Mouse (Mus musculus): ENCODE results near the gene Uchl4. TPM values are rescaled to one million over a fixed set of nuclear protein-coding genes. Genes with fewer than 3 reads are reported as not detected.

Gene Uchl4
- polyA plus RNA-seq, 1 experiment from 2014 or later, result 2.9 TPM

DNA sequence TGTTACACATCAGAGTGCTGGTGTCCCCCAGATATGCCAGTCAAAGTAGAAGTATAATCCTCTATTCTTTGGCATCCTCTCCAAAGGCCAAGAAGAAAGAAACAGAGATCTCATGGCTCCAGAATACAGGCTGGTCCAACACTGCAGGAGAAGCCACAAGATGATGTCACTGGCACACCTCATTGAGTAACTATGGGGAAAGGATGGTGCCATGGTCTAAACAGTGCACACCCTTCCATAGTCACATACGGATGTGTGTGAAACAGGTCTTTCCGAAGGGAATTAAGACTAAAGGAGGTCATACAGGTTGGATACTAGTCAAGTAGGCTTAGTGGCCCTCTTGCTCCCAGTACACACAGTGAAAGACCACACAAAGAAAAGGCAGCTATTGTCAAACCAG, 18.4 kb upstream of the Uchl4 start:
- no peaks in the 10 kb centered on the region for H3K9me3 ChIP-seq
- H3K4me2 ChIP-seq (replicated peaks), result no peak overlapping the region
- 96% methylated on average over 2 of the region's 2 CpGs for WGBS
- peaks cover 6% of the 10 kb centered on the region; the same call in 1 of the 2 replicates for H3K36me3 ChIP-seq
- H3K27me3 ChIP-seq (replicated peaks), result no peaks in the 10 kb centered on the region
- no peak for ATAC-seq (ENCODE audit: low FRiP score, low read depth)
- no peak overlapping the region for H3K9ac ChIP-seq
- H3K4me3 ChIP-seq, result no peak overlapping the region
- H3K4me1 ChIP-seq, result peaks cover 3% of the 10 kb centered on the region; the same call in 1 of the 2 replicates
- no peak overlapping the region for H3K27ac ChIP-seq

DNA sequence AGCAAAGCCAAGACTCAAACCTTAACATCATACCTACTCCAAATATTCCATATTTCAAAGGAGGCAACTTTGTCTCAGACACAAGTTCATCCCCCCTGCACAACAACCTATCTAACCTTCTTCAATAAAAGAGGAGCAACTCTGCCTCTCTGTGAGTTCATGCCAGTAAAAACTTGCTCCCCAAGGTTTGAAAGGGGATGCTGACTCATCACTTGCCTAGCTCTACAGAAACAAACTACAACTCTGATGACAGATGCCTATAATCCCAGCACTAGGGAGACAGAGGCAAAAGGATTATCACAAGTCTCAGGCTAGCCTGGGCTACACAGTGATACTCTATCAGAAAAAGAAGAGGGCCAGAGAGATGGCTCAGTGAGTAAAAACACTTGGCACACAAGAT, 17.1 kb upstream of the Uchl4 start:
- H3K9ac ChIP-seq, result no peak overlapping the region
- H3K36me3 ChIP-seq, result no peaks in the 10 kb centered on the region
- H3K9me3 ChIP-seq, result no peaks in the 10 kb centered on the region
- no peak overlapping the region for H3K4me3 ChIP-seq
- no peak for ATAC-seq (ENCODE audit: low FRiP score, low read depth)
- H3K27ac ChIP-seq, result no peak overlapping the region
- no peaks in the 10 kb centered on the region for H3K27me3 ChIP-seq (replicated peaks)
- H3K4me1 ChIP-seq, result peaks cover 3% of the 10 kb centered on the region; the same call in 1 of the 2 replicates
- no peak overlapping the region for H3K4me2 ChIP-seq (replicated peaks)

DNA sequence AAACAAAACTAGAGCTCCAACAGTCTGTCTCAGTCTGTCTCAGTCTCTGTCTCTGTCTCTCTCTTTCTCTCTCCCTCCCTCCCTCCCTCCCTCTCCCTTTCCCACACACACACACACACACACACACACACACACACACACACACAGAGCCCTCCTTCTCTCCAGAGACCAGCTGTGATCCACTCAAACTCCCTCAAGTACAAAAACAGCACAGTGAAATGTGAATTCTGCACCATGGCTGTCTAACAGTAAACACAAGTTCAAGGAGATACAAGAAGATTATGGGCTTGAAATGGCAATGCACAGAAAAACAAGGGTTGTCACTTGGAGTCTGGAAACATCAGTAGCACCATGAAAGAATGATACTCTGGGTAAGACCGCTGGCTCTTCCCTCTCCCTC, 15.7 kb upstream of the Uchl4 start:
- Histone ChIP-seq H3K4me2 (replicated peaks) (no peak overlapping the region), H3K4me1 (peaks cover 3% of the 10 kb centered on the region; the same call in 1 of the 2 replicates), H3K36me3 (no peaks in the 10 kb centered on the region), H3K27me3 (replicated peaks) (no peaks in the 10 kb centered on the region), H3K4me3 (no peak overlapping the region), H3K9ac (no peak overlapping the region), H3K27ac (no peak overlapping the region), H3K9me3 (no peaks in the 10 kb centered on the region)
- no peak for ATAC-seq (ENCODE audit: low FRiP score, low read depth)
- 83% methylated on average over 1 of the region's 1 CpGs for WGBS

DNA sequence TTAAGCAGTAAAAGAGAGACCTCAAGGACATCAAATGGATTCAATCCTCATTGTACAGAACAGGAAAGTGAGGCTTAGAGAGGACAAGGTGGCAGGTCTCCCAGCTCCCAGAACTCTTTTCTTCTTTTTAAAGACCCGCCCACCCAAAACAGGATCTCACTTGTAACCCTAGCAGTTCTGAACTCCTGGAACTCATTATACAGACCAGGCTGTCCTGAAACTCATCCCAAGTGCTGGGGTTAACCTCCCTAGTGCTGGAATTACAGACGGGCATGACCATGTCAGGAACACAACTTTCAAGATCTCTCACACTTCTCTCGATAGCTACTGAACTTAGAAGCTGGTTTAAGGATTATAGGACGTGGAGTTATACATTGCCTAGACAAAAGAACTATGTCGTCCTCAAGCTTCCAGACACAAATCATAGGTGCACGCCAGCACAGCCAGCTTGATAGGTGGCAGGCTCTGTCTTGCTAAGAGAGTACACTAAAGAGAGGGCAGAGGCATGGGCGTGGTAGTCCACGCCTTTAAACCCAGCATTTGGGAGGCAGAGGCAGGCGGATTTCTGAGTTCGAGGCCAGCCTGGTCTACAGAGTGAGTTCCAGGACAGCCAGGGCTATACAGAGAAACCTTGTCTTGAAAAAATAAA, 15.1 kb upstream of the Uchl4 start:
- no peak overlapping the region for H3K4me2 ChIP-seq (replicated peaks)
- no peak overlapping the region for H3K27ac ChIP-seq
- no peaks in the 10 kb centered on the region for H3K9me3 ChIP-seq
- no peaks in the 10 kb centered on the region for H3K27me3 ChIP-seq (replicated peaks)
- WGBS, result 87% methylated on average over 10 of the region's 10 CpGs
- ATAC-seq (ENCODE audit: low FRiP score, low read depth), result no peak
- no peak overlapping the region for H3K4me3 ChIP-seq
- peaks cover 3% of the 10 kb centered on the region; the same call in 1 of the 2 replicates for H3K4me1 ChIP-seq
- H3K36me3 ChIP-seq, result no peaks in the 10 kb centered on the region
- H3K9ac ChIP-seq, result no peak overlapping the region

DNA sequence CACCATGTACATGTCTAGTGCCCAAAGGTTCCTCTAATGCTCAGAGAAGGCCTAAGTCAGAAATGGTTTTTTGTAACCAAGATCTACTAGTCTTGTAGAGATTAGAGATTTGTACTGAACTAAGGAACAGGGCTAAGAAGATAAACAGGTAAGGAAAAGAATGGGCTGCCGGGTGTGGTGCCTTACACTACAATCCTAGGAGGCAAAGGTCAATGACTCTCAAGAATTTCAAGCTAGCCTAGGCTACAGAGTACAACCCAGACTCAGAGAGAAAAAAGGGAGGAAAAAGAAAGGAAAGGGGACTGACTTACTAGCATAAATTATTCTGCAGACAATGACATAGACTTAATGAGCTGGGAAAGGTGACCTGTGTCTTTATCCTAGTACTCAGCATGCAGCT, 14.4 kb upstream of the Uchl4 start:
- Histone ChIP-seq H3K27ac (no peak overlapping the region), H3K27me3 (replicated peaks) (no peaks in the 10 kb centered on the region), H3K4me3 (no peak overlapping the region), H3K4me2 (replicated peaks) (no peak overlapping the region), H3K4me1 (peaks cover 3% of the 10 kb centered on the region; the same call in 1 of the 2 replicates), H3K9me3 (no peaks in the 10 kb centered on the region), H3K9ac (no peak overlapping the region), H3K36me3 (no peaks in the 10 kb centered on the region)
- no peak for ATAC-seq (ENCODE audit: low FRiP score, low read depth)
- 25% methylated on average over 1 of the region's 1 CpGs for WGBS

DNA sequence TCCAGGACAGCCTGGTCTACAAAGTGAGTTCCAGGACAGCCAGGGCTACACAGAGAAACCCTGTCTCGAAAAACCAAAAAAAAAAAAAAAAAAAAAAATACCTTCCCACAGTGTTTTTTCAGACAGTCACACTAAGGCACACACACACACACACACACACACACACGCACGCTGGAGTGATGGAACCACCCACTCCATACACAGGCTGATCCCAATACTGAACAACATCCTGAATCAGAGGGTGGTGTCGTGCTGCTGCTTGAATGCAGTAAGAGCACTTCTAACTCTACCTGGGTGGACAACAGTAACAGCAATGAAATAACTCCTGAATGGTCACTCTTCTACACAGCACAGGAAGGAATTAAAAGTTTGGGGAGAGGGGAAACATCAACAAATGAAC, 13.5 kb upstream of the Uchl4 start:
- H3K27ac ChIP-seq, result no peak overlapping the region

DNA sequence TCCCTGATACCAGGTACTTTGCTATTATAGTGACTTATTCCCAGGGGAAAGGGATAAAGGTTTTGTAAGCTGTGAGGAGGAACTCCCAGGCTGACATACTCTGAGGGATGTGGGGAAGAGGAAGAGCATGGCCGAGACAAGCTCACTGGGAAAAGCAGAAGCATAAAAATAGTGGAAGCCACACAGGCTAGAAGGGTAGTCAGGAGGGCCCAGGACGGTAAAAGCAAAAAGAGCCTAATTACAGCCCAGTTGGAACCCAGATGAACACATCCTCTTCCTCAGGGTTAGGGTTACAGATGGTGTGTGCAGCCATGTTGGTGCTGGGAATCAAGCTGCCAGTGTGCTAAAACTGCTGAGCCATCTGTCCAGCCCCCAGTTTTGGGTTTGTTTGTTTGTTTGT, 12.9 kb upstream of the Uchl4 start:
- no peak for ATAC-seq (ENCODE audit: low FRiP score, low read depth)
- Histone ChIP-seq H3K4me1 (peaks cover 3% of the 10 kb centered on the region; the same call in 1 of the 2 replicates), H3K9ac (no peak overlapping the region), H3K4me2 (replicated peaks) (no peak overlapping the region), H3K27ac (no peak overlapping the region), H3K9me3 (no peaks in the 10 kb centered on the region), H3K4me3 (no peak overlapping the region), H3K36me3 (no peaks in the 10 kb centered on the region), H3K27me3 (replicated peaks) (no peaks in the 10 kb centered on the region)
- 57% methylated on average over 2 of the region's 2 CpGs for WGBS

More for the DNA sequence above, 13.5 kb upstream of the Uchl4 start:
- WGBS, result 82% methylated on average over 4 of the region's 4 CpGs
- no peaks in the 10 kb centered on the region for H3K36me3 ChIP-seq
- H3K9ac ChIP-seq, result no peak overlapping the region
- peaks cover 3% of the 10 kb centered on the region; the same call in 1 of the 2 replicates for H3K4me1 ChIP-seq
- no peaks in the 10 kb centered on the region for H3K9me3 ChIP-seq
- no peak overlapping the region for H3K4me2 ChIP-seq (replicated peaks)
- no peaks in the 10 kb centered on the region for H3K27me3 ChIP-seq (replicated peaks)
- no peak for ATAC-seq (ENCODE audit: low FRiP score, low read depth)
- no peak overlapping the region for H3K4me3 ChIP-seq

DNA sequence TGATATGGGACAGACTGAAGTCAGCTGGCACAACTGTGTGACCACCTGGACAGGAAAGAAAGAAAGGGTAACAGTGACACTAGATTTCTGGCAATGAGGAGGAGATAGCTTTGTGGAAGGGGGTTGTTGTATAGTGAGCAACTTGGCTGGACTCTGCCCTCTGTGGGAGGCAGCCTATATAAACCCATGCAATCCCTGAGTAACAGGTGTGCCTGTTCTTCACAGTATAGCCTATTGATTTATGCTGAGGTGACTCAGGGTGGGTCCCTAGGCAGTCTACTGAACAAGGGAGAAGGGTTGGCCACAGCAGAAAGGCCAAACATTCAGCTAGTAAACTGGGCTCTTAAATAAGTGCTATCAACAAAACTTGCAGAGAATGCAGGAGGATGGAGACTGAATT, 9.2 kb upstream of the Uchl4 start:
- Histone ChIP-seq H3K27ac (no peak overlapping the region), H3K4me3 (no peak overlapping the region), H3K4me1 (peaks cover 9% of the 10 kb centered on the region; the same call in 1 of the 2 replicates), H3K9ac (no peak overlapping the region), H3K27me3 (replicated peaks) (no peaks in the 10 kb centered on the region), H3K36me3 (no peaks in the 10 kb centered on the region), H3K9me3 (no peaks in the 10 kb centered on the region), H3K4me2 (replicated peaks) (no peak overlapping the region)
- ATAC-seq (ENCODE audit: low FRiP score, low read depth), result no peak

DNA sequence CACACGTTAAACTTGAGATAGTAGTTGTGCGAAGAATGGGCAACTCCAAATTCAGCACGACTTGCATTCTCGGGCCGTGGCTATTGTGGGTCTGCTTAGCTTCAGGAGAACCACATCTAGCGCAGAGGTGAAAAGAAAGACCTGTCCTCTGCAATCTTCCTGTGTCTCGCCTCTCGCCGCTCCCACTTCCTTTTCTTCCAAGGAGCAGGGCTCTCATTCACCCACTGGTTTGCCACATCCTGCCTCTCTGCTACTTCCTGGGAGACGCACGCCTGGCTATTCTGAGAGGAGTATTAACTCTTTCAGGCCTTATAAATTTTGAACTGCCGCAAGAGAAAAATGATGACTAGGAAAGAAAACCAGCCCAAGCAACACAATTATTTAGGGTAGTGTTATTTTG, 7.3 kb upstream of the Uchl4 start:
- H3K27me3 ChIP-seq (replicated peaks), result no peaks in the 10 kb centered on the region
- no peak overlapping the region for H3K27ac ChIP-seq
- H3K4me1 ChIP-seq, result peaks cover 23% of the 10 kb centered on the region
- no peak overlapping the region for H3K9ac ChIP-seq
- no peak overlapping the region for H3K4me2 ChIP-seq (replicated peaks)
- no peak overlapping the region for H3K4me3 ChIP-seq
- H3K9me3 ChIP-seq, result no peaks in the 10 kb centered on the region
- ATAC-seq (ENCODE audit: low FRiP score, low read depth), result no peak
- no peaks in the 10 kb centered on the region for H3K36me3 ChIP-seq
- 90% methylated on average over 12 of the region's 12 CpGs for WGBS

DNA sequence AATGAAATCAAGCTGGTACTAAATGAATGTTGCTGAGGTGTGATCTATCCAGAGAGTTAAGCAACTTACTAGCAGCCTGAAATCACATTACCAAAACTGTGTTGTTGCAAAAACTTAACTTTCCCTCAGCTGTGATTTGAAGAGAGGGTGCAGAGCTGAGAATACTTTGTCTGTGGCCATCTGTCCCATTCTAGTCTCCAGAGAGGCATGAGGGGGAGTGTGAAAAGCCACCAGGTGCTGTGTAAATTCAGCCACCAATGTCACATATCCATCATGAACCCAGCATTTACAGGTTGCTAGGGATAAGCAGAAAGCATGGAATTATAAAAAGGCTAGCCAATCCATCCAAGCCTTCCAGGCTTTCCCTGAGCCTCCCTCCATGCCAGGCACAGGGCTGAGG, 6.0 kb upstream of the Uchl4 start:
- Histone ChIP-seq H3K4me2 (replicated peaks) (no peak overlapping the region), H3K36me3 (no peaks in the 10 kb centered on the region), H3K9me3 (no peaks in the 10 kb centered on the region), H3K4me3 (no peak overlapping the region), H3K9ac (no peak overlapping the region), H3K4me1 (peaks cover 29% of the 10 kb centered on the region), H3K27ac (no peak overlapping the region), H3K27me3 (replicated peaks) (no peaks in the 10 kb centered on the region)
- ATAC-seq (ENCODE audit: low FRiP score, low read depth), result no peak

DNA sequence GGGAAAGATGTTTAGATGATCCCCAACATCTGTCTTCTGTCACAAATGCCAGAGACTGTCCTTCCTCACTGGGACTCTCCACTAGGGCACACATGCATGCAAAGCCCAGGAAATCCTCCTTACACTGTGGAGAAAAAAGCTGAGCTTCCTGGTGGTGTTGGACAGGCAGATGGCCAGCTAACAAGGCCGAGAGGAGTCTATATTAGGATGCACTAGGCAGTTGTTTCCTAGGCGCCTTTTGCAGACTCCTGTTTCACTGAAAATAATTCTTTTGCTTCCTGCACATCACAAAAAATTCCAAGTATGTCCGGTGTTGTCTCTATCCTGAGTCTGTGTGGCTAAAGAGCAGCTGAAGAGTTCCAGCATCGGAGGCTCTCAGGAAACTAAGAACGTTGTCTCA, 3.8 kb upstream of the Uchl4 start:
- no peaks in the 10 kb centered on the region for H3K36me3 ChIP-seq
- H3K27ac ChIP-seq, result no peak overlapping the region
- H3K4me3 ChIP-seq, result no peak overlapping the region
- WGBS, result 83% methylated on average over 5 of the region's 5 CpGs
- H3K27me3 ChIP-seq (replicated peaks), result no peaks in the 10 kb centered on the region
- no peak overlapping the region for H3K9ac ChIP-seq
- no peaks in the 10 kb centered on the region for H3K9me3 ChIP-seq
- no peak overlapping the region for H3K4me2 ChIP-seq (replicated peaks)
- H3K4me1 ChIP-seq, result peaks cover 37% of the 10 kb centered on the region
- ATAC-seq (ENCODE audit: low FRiP score, low read depth), result no peak

DNA sequence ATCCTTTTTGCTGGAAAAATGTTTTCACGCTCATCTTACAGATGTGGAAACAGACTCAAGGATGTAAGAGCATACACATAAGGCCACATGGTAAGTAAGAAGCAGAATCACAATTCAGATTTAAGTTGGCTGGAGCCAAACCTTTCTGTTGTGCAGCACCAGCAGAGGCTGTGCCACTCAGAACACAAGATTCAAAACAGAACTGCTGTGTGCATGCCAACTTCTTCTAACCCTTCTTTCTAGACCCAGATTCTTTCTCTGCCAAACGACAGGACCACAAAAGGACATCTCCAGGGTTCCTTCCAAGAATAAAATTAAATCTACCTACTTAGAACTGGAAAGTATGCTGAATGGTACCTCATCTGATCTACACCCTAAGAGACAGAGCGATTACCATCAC, 3.3 kb upstream of the Uchl4 start:
- peaks cover 37% of the 10 kb centered on the region for H3K4me1 ChIP-seq
- H3K27ac ChIP-seq, result no peak overlapping the region
- WGBS, result 84% methylated on average over 3 of the region's 3 CpGs

DNA sequence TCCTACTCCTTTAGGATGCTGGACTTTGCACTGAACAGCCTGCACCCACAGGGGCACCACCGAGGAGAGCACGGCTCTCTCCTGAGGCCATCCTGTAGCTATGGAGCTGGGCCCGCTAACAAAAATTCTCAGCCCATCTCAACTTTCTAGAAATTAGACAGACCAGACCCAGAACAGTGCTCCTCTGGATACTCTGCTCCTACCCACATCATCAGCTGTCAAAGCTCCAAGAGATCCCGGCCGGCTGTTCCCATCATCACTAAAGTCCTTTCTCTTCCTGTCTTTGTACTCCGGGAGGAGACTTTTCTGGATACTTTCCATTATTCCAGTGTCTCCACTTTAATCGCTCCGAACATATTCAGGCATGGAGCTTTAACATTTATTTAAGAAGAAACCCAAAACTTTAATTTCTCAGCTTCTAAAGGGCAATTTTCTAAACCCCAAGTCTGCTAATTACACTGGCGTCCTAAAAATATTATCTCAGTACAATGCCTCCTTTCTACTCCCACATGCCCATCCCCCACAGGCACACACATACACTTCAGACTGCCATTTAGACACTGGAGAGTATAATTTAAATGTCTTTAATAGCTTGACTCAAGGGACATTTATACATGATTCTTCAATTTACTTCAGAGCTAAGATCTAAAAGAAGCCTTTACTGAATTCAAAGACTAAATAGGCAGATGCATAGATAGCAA, 2.6 kb upstream of the Uchl4 start:
- H3K36me3 ChIP-seq, result no peaks in the 10 kb centered on the region
- H3K9me3 ChIP-seq, result no peaks in the 10 kb centered on the region
- H3K9ac ChIP-seq, result no peak overlapping the region
- no peak overlapping the region for H3K4me2 ChIP-seq (replicated peaks)
- 55% methylated on average over 9 of the region's 9 CpGs for WGBS
- no peak for ATAC-seq (ENCODE audit: low FRiP score, low read depth)
- H3K4me1 ChIP-seq, result peaks cover 37% of the 10 kb centered on the region
- no peak overlapping the region for H3K27ac ChIP-seq
- H3K4me3 ChIP-seq, result no peak overlapping the region
- no peaks in the 10 kb centered on the region for H3K27me3 ChIP-seq (replicated peaks)

More for the DNA sequence above, 3.3 kb upstream of the Uchl4 start:
- Histone ChIP-seq H3K4me2 (replicated peaks) (no peak overlapping the region), H3K36me3 (no peaks in the 10 kb centered on the region), H3K9me3 (no peaks in the 10 kb centered on the region), H3K4me3 (no peak overlapping the region), H3K9ac (no peak overlapping the region), H3K27me3 (replicated peaks) (no peaks in the 10 kb centered on the region)
- no peak for ATAC-seq (ENCODE audit: low FRiP score, low read depth)

All from neural tube, embryonic 12.5 days (tissue).